Mouse (Mus musculus): ENCODE measurements around the gene Gmip.

DNA sequence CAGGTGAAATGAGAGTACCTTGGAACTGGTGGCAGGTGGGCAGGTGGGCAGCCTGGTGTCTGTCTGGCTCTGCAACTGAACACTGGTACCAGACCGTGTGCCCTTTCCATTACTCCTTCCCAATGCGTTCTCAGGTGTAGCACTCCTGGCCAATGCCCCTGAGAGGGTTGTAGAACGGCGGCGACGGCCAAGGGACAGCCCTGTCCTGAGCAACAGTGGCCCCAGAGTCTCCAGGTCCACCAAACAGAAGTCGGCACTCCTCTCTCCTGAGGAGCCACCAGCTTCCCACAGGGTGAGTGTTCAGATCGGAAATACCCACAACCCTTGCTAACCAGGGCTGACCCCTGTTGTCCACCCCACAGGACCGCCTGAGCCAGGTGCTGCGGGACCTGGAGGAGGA, 3.4 kb upstream of the Gmip start:
- TF ChIP-seq MAX (IDR thresholded peaks at IDR 0.05), result no peak
- no peak for TF ChIP-seq CTCF (IDR thresholded peaks at IDR 0.05; ENCODE audit: control insufficient read depth, insufficient read depth, insufficient read length)
